20 mouse cellular contexts compared by ENCODE assay signal in the genomic region with DNA sequence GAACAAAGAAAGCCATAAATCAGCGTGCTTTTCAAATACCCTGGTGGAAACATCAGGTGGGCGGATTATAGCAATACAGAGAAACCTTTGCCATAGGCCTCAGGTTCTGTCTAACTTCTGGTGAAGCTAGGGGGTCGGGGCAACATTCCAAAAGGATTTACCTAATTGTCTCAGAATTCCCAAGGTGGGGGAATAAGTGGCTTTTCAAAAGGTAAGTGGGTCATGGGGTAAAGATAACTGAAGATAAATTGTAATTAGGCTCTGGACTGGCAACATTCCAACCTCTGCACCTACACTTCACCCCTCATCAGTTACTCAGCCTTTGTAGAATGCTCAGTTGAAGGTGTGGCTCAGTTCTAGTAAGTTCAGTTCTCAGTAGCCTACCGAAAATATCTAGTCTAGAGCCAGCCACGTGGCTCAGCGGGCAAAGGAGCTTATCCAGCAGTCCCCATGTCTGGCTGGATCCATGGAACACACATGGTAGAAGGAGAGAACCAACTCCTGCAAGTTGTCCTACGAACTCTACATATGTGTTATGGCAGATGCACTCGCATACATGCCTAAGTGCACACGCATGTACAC. TPM values are rescaled to one million over a fixed set of nuclear protein-coding genes. Genes with fewer than 3 reads are reported as not detected.
DNase-seq lines count a peak whose midpoint lies in the region; ATAC-seq and TF ChIP-seq lines count a peak whose summit lies in the region.
"Had no signal": no experiment of that assay in that cellular context is flagged by ENCODE, and none has a peak within 500 bp of the region (broad histone marks: within the 10 kb centered on the region; RNA-seq: fewer than 3 reads in every experiment).

No protein-coding gene starts in this region.

- WGBS in lung, embryonic 14.5 days, result 71% methylated on average over 9 of the region's 9 CpGs
- 73% methylated on average over 9 of the region's 9 CpGs for WGBS in stomach, embryonic 15.5 days

- H3K27ac ChIP-seq in lung, embryonic 14.5 days (ENCODE audit: low read depth), result peak overlapping the region; percentile 5; the same call in 1 of the 2 replicates
- H3K27ac ChIP-seq in stomach, embryonic 15.5 days, result peak overlapping the region; percentile 73; the same call in 1 of the 2 replicates
- H3K27ac ChIP-seq: embryonic facial prominence, embryonic 10.5 days; forebrain, embryonic 10.5 days; forebrain, embryonic 15.5 days; heart, embryonic 10.5 days; hindbrain, embryonic 13.5 days had no signal

- TF ChIP-seq CTCF in lung, embryonic 14.5 days (IDR thresholded peaks at IDR 0.05; ENCODE audit: low read depth), result no peak

- H3K9me3 ChIP-seq in lung, embryonic 14.5 days (ENCODE audit: low read depth, low read length), result no peaks in the 10 kb centered on the region
- no peaks in the 10 kb centered on the region for H3K9me3 ChIP-seq in stomach, embryonic 15.5 days
- H3K9me3 ChIP-seq: embryonic facial prominence, embryonic 10.5 days; forebrain, embryonic 10.5 days; forebrain, embryonic 15.5 days; heart, embryonic 10.5 days; hindbrain, embryonic 13.5 days had no signal

- no peak for ATAC-seq in lung, embryonic 14.5 days (ENCODE audit: insufficient read depth)
- ATAC-seq in stomach, embryonic 15.5 days (ENCODE audit: insufficient read depth, low FRiP score, low read depth), result no peak
- ATAC-seq: forebrain, embryonic 15.5 days had no signal

- H3K27me3 ChIP-seq in lung, embryonic 14.5 days (ENCODE audit: insufficient read depth, low read length), result no peaks in the 10 kb centered on the region
- H3K27me3 ChIP-seq in stomach, embryonic 15.5 days (replicated peaks), result no peaks in the 10 kb centered on the region
- H3K27me3 ChIP-seq: CH12.LX; forebrain, embryonic 15.5 days; hindbrain, embryonic 13.5 days had no signal

- no peak overlapping the region for H3K4me2 ChIP-seq in lung, embryonic 14.5 days
- H3K4me2 ChIP-seq in stomach, embryonic 15.5 days, result no peak overlapping the region
- H3K4me2 ChIP-seq: forebrain, embryonic 15.5 days; hindbrain, embryonic 13.5 days had no signal

- intact Hi-C loops in heart, postnatal 25 days (cut with DNase I), result no loop called here

- H3K36me3 ChIP-seq in lung, embryonic 14.5 days (ENCODE audit: insufficient read depth), result no peaks in the 10 kb centered on the region
- H3K36me3 ChIP-seq in stomach, embryonic 15.5 days, result no peaks in the 10 kb centered on the region
- H3K36me3 ChIP-seq: embryonic facial prominence, embryonic 10.5 days; forebrain, embryonic 10.5 days; forebrain, embryonic 15.5 days; heart, embryonic 10.5 days; hindbrain, embryonic 13.5 days had no signal

- no peak overlapping the region for H3K4me3 ChIP-seq in lung, embryonic 14.5 days (ENCODE audit: low read depth, low read length)
- no peak overlapping the region for H3K4me3 ChIP-seq in stomach, embryonic 15.5 days (replicated peaks)
- H3K4me3 ChIP-seq: embryonic facial prominence, embryonic 10.5 days; forebrain, embryonic 10.5 days; forebrain, embryonic 15.5 days; heart, embryonic 10.5 days; hindbrain, embryonic 13.5 days had no signal

- no peak overlapping the region for H3K9ac ChIP-seq in lung, embryonic 14.5 days
- H3K9ac ChIP-seq in stomach, embryonic 15.5 days, result no peak overlapping the region
- H3K9ac ChIP-seq: forebrain, embryonic 15.5 days; hindbrain, embryonic 13.5 days had no signal

- H3K4me1 ChIP-seq in lung, embryonic 14.5 days (ENCODE audit: insufficient read depth), result no peaks in the 10 kb centered on the region
- H3K4me1 ChIP-seq in stomach, embryonic 15.5 days, result 0 out of 2 replicates have a peak, but pooled peaks cover 4% of the 10 kb centered on the region
- H3K4me1 ChIP-seq: forebrain, embryonic 15.5 days had no signal

- no peak for DNase-seq in lung, embryonic 14.5 days
- no peak for DNase-seq in lung, postnatal 36 days
- peak; percentile 35 for DNase-seq in urinary bladder, postnatal 14 days (ENCODE audit: low spot score)
- no peak for DNase-seq in urinary bladder, postnatal 10 days (ENCODE audit: low spot score)
- no peak for DNase-seq in heart, postnatal 25 days (ENCODE audit: low spot score)
- DNase-seq in MN1 (ENCODE audit: low spot score), result no peak
- DNase-seq: adrenal gland, adult 8-10 months; adrenal gland, postnatal 36 days; cerebellum, adult 2 months; cerebellum, postnatal 10 days; gastrocnemius, postnatal 36 days; heart, adult 18-20 months; heart, postnatal 10 days had no signal

RNA-seq across cellular contexts. Expression of gene Dhx40, which starts 51.8 kb away (rescaled TPM):
- polyA plus RNA-seq in lung, embryonic 14.5 days (2014; fragmentation: Nextera tagmentation; extraction: Ambion mirVana), result 29.9 and 32.4 TPM in 2 replicates
- polyA plus RNA-seq in stomach, embryonic 15.5 days (2015; fragmentation: Nextera tagmentation; extraction: Ambion mirVana), result 17.6 and 19.1 TPM in 2 replicates
- 10 to 100 TPM; 17.8 to 18.0 TPM for total RNA-seq in heart, postnatal 25 days (2021)
